Mouse (Mus musculus) lung, adult 2 months (tissue): ENCODE results near the gene Mtap.

Source experiments
- CTCF ChIP-seq: fragments of 200-500 bp; IDR thresholded peaks from 2 replicates; pipeline ENCODE4 v1.5.1; 2011; ENCODE audit warnings: mild to moderate bottlenecking, low read length, control low read depth; ENCODE audit not compliant: insufficient read depth
- POLR2A ChIP-seq: fragments of 200-500 bp; IDR thresholded peaks from 2 replicates; pipeline ENCODE4 v1.6.1; 2011; ENCODE audit warnings: low read depth, mild to moderate bottlenecking, control low read depth, low read length, borderline replicate concordance; ENCODE audit errors: extremely low read depth

GRCm38 (mm10) chr4:89102283-89102682 is 34.6 kb upstream of the Mtap start:
- no peak for TF ChIP-seq CTCF
- no peak for TF ChIP-seq POLR2A
